Mouse (Mus musculus) induced T-regulatory cell, adult 2 months (primary cell): ENCODE measurements around the gene Alkbh3.
A peak's percentile ranks its signal among the peaks of the same experiment; 100 is the strongest.

Experiments used
- DNase-seq: peaks from one replicate; pipeline ENCODE4 v3.0.0-alpha.2; 2012; ENCODE audit warnings: low read depth

Alkbh3 gene

GRCm38 (mm10) chr2:93954781-93955578 lies 55.6 kb downstream of the Alkbh3 start:
- peak; percentile 19 for DNase-seq

GRCm38 (mm10) chr2:93953726-93954125 lies 56.9 kb downstream of the Alkbh3 start:
- no peak for DNase-seq

- no peak for DNase-seq
Observed at GRCm38 (mm10) chr2:93946976-93947375, 63.6 kb downstream of the Alkbh3 start.

DNA sequence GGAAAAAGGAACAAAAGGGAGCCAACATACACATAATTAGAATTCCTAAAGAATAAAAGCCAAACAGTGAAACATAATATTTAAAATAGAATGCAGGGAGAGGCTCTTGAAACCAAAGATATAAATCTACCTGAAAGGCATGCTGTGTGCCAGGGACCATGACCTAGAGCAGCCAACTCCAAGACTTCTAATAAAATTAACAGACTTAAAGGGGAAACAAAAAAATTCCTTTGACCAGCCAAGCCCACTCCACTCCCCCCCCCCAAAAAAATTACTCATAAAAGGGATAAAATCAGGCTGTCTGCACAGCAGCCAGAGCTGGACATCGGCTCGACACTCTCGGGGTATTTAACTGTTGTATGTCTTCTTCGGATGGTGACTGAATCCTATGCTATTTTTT lies 65.8 kb downstream of the Alkbh3 start:
- no peak for DNase-seq

DNA sequence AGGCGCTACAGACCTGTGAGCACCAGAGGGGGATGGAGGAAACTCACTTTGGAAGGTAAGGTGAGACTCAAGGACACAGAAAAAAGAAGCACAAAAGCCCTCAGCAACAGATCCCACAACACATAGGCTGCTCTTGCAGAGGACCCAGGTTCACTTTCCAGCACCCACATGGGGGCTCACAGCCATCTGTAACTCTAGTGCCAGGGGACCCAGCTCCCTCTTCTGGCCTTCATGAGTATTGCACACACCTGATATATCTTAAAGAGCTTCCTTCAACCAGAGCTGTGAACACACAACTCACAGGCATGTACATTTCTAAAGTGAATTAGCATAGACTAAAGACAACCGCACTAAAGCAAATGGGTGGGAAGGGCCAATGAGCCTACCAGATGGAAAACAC lies 66.5 kb downstream of the Alkbh3 start:
- peak; percentile 40 for DNase-seq

DNA sequence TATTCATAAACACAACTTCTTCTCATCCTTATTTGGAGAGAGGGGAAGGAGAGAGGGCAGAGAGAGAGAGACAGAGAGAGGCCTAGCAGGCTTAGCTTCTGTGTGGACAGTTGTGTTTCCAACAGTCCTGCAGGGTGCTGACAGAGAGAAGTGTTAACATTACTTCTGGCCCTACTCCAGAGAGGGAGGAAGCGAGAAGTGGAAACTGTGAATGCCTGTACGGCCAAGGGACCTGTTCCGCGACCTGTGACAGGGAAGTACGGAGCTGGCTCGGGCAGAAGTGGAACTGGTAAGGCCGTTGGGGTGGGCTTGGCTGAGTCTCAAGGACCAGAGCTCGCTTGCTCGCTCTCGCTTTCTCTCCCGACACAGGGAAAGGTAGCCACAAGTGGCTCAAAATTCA lies 68.9 kb downstream of the Alkbh3 start:
- no peak for DNase-seq

- DNase-seq, result no peak
Observed at GRCm38 (mm10) chr2:93938534-93938933, 72.1 kb downstream of the Alkbh3 start.
